Mouse (Mus musculus) spleen, postnatal 36 days (tissue): ENCODE measurements at regions not wholly inside any gene's neighbourhood (a gene's known extent, or its start where the extent isn't known, plus 50 kb on each side); places are given as distances from the start of the nearest gene placed in this dataset.

Source experiments
- DNase-seq, 2 experiments: peaks; one replicate each; pipeline ENCODE4 v3.0.0; 2022; ENCODE audit warnings: low spot score in 2 of 2, mixed read lengths in 1 of 2

GRCm38 (mm10) chr2:169142224-169142623 is 186.8 kb upstream of the Zfp64 start:
- no peak for DNase-seq

- no peak for DNase-seq
Measured at GRCm38 (mm10) chr2:169133855-169134254, 178.5 kb upstream of the Zfp64 start.

DNA sequence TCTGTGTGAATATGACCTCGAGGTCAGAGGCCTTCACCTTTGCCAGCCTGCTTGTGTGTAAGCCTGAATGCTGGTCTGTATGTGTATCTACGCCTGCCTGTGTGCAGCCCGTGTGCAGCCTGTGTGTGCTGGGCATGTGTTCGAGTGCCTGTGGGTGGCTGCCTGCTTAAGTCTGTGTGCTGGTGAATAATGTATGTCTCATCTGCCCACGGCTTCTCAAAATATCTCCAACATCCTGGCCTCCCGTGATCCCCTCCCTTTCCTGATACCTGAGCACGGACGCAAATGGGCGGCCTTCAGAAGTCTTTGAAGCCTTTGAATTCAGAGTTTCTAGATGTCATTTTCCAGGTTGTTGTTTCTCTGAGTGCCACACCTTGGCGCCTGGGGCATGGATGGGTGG is 170.1 kb upstream of the Zfp64 start:
- no peak for DNase-seq

DNA sequence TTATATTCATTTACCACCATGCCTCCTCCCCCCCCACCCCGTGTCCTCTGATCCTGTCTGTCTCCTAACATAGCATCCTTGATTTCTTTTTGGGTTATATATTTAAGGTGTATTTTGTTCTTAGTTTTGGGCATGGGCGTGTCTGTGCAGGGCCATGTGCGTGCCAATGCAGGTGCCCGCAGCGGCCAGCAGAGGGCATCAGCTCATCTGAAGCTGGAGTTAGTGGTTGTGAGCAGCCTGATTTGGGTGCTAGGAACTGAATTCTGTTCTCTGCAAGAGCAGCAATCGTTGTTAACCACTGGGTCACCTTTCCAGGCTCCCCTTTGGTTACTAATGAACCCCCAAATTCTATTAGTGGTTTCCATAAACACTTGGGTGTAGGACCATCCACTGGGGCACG is 167.5 kb upstream of the Zfp64 start:
- DNase-seq: no peak

DNA sequence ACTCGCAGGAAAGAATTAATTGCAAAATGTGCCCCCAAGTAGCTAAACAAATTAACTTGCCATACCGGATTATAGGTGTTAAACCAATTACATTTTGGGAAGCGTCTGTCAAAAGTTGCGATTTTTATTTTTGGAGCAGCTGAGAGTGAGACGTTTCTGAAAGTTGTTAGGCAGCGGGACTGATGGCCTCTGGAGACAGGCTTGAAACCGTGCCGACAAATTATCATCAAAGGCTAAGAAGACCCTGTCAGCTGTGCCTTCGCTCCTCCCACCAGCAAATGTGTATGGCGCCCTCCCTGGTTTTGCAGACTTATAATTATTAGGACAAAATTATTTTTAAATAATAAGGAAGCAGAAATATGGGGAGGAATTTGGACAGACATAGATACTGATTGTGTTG is 161.5 kb upstream of the Zfp64 start:
- DNase-seq: no peak

GRCm38 (mm10) chr2:169109044-169109443 is 153.7 kb upstream of the Zfp64 start:
- no peak for DNase-seq

- DNase-seq: no peak
Measured at GRCm38 (mm10) chr2:169108037-169108436, 152.7 kb upstream of the Zfp64 start.

DNA sequence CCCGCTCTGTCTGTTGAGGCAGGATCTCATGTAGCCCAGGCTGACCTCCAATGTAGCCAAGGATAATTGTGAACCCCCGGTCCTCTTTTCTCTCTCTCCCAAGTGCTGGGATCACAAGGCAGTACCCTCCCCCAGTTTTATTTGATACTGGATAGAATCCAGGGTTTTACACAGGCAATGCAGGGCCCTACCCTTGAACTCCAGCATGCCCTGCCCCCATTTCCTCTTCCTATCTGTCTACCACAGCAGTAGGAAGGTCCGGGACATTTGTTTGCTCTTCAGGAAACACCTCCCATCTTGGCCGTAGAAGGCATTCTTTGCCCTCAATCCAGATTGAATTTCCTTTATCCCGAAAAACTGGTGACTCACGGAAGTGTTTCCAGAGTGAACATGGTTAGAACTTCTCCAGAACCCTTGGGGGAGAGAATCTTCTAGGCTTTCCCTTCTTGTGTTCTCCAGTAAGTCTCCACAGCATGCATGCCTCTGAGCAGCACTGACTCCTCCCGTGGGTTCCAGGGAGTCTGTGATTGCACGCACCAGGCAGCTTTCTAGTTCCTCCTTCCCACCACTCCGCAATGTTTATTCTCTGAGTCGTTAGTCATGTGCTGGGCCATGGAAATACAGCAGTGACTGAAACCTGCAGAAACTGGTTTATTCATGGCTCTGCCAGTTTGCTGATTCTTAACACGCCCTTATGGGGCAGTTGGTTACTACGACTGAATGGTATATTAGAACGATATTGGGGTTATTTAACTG is 146.3 kb upstream of the Zfp64 start:
- DNase-seq: no peak

- DNase-seq: no peak
Measured at GRCm38 (mm10) chr2:169100516-169100915, 145.1 kb upstream of the Zfp64 start.

DNA sequence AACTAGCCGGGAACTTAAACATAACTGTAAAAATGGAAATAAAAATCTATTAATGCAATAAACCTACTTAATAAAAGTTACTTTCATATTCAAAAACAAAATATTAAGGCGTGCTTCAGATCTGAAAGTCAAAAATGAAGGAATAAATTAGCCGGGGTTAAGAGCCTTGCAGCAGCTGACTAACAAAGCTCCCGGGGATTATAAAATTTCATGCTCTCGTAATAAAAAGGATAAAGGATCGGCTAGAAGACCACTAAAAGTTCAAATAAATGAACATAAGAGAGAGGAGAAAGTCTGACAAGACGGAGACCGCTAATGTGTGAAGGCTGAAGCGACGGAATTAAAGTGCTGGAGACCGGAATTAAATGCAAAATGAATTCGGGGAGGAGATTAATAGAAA is 144.3 kb upstream of the Zfp64 start:
- no peak for DNase-seq

GRCm38 (mm10) chr2:169098591-169098990 is 143.2 kb upstream of the Zfp64 start:
- DNase-seq: no peak

DNA sequence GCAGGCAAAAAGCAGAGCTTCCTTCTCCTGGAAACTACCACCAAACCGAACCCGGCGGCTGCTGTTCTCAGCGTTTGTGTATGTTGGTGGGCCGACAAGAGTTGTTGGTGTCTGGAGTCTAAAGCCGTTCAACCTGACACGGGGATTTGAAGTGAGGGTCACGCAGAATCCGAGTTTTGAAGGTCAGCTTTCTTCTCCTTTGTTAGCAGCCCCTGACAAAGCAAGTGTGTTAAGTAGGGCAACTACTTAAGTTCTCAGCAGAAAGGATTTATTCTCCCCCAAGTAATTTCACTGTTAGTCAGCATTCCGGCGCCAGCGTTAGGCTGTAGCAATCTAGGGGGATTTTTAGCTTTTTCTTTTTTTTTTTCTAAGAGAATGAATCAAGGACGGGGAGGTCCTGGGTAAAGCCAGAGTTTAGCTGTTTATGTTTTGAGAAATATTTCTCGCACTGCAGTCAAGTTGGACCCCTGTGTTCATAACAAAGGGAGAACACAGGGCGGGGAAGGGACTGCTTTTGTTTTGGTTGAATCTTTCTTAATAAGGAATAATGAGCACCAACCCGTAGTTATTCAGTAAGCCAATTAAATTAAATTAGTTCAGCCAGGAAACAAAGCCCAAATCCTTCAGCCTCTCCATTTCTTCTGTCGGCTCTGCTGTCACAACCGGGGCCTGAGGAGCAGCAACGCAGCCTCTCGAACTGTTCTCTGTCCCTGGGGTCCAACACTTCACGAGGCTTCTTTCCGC is 138.8 kb upstream of the Zfp64 start:
- no peak for DNase-seq

- DNase-seq: no peak
Measured at GRCm38 (mm10) chr2:169090256-169090655, 134.9 kb upstream of the Zfp64 start.

- DNase-seq: no peak
Measured at GRCm38 (mm10) chr2:169088870-169089484, 133.6 kb upstream of the Zfp64 start.

DNA sequence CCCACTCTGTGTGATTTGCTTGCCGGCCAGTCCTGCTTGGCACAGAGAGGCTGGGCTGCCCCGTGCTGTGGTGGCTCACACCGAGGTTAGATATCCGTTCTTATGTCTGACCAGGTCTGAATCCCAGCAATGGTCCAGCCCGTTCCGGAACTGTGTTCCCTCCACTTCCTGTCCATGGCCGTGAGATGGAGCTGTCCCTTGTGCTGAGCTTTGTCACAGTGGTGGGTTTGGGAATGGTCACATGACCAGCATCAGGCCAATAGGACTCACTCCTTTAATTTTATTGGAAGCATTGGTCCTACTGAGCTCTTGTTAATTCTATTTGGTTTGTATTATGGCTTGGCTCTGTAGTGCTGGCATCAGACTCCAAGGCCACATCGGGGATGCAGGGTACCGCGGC is 132.9 kb upstream of the Zfp64 start:
- DNase-seq: no peak

DNA sequence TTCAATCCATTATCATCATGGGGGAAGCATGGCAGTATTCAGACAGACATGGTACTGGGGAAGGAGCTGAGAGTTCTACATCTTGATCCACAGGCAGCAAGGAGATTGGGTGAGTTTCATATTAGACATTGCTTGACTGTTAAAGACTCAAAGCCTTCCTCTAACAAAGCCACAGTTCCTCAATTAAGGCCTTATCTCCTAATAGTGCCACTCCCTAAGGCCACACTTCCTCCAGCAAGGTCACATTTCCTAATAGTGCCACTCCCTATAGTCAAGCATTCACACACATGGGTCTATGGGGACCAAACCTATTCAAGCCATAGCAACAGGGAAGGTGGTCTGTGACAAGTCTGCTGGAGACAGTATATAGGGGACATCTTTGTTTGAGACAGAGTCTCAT is 115.9 kb upstream of the Zfp64 start:
- no peak for DNase-seq

GRCm38 (mm10) chr2:169065166-169065698 is 109.8 kb upstream of the Zfp64 start:
- no peak for DNase-seq

GRCm38 (mm10) chr2:169061520-169061919 is 106.1 kb upstream of the Zfp64 start:
- DNase-seq: peak; percentile 10 to 27

DNA sequence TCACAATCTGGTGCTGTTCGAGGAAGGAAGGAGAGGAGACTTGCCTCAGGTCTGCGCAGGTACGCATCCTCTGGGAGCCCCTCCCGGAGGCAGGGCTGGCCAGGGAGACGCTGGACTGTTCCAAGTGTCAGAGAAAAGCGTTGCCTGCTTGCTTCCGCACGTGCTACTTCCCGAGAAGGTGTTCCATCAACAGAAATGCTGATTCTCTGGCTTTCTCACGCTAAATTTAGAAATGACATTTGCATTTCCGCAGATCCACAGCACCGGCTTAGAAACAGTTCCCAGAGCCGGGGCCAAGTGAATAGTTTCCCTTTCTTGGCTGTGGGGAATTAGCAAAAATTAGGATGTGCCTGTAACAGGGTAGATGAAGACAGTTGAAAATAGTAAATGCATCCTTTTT is 105.1 kb upstream of the Zfp64 start:
- no peak for DNase-seq

DNA sequence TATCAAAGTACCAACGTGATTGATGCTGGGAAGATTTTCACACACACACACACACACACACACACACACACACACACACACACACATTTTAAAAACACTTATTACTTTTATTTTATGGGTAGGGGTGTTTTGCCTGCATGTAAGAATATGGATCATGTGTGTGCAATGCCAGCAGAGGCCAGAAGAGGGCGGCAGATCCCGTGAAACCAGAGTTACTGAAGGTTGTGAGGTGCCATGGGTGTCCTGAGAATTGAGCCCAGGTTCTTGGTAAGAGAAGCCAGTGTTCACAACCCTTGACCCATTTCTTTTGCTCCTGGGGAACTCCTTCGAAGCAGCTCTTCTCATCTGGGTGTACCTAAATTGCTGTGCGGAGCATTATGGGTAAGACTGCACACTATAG is 102.4 kb upstream of the Zfp64 start:
- DNase-seq: no peak

DNA sequence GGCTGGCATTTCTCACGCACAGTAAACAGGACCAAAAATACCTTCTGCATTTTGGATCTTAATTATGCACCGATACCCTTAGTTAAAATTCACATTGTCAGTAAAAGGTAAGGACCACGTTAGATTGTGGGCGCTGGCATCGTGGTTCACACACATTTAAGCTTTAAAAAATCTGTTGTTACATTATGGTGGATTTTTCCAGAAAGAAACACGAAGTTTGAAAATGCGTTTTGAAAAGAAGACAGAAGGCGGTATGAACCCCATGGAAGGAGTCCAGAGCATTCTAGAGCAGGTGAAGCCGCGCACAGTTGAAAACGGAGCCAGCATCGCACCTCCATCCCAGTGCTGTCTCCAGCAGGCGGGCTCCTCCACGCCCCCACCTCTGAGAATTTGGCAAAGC is 94.6 kb upstream of the Zfp64 start:
- DNase-seq: no peak

GRCm38 (mm10) chr2:169041748-169042147 is 86.4 kb upstream of the Zfp64 start:
- no peak for DNase-seq

GRCm38 (mm10) chr2:169037975-169038374 is 82.6 kb upstream of the Zfp64 start:
- no peak for DNase-seq
